Mouse (Mus musculus): Measurements from ENCODE around the gene Hoxa3.

DNA sequence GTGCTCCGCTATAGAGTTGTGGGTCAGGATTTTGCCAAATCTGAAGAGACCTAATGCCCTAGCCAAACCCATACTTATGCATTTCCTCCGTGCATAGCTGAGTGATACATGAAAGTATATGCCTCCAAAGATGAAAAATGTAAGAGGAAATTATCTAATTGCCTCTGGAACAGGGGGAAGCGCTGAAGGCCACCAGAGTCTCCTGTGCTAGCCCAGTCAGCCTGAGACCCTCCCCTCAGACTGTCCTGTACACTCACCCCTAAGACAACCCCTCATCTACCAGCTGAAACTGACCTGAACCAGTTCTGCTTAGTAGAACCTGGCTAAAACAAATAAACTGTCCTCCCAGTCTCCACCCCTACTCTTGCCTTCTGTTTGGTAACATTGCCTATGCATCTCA lies 32.4 kb downstream of the Hoxa3 start:
- TF ChIP-seq CTCF (IDR thresholded peaks at IDR 0.05; ENCODE audit: borderline replicate concordance, control insufficient read depth, extremely low read depth, insufficient read depth, low read length, poor library complexity) (no peak), POLR2A (IDR thresholded peaks at IDR 0.05; ENCODE audit: control insufficient read depth, extremely low read depth, insufficient read depth, low read length, poor library complexity) (no peak)
